Mouse (Mus musculus) forebrain, embryonic 10.5 days (tissue): ENCODE data around the gene Ccdc78. TPM values are rescaled to one million over a fixed set of nuclear protein-coding genes. Genes with fewer than 3 reads are reported as not detected.

Source experiments
- DNase-seq: peaks from one replicate; pipeline ENCODE4 v3.0.0-alpha.2; 2017; ENCODE audit warnings: low spot score; ENCODE audit errors: extremely low spot score
- H3K27ac ChIP-seq: fragments of 300-500 bp; sonication (generic); 2 replicates; pipeline ENCODE4 v1.5.1; 2016; ENCODE audit warnings: mild to moderate bottlenecking
- H3K27me3 ChIP-seq: fragments of 300-500 bp; sonication (generic); 2 replicates; pipeline ENCODE4 v1.6.1; 2016; ENCODE audit warnings: mild to moderate bottlenecking; ENCODE audit not compliant: poor library complexity, severe bottlenecking
- H3K36me3 ChIP-seq: fragments of 300-500 bp; sonication (generic); replicated peaks from 2 replicates; pipeline ENCODE4 v1.6.1; 2016; ENCODE audit warnings: mild to moderate bottlenecking, moderate library complexity
- H3K4me1 ChIP-seq: fragments of 300-500 bp; sonication (generic); 2 replicates; pipeline ENCODE4 v1.6.1; 2016
- H3K4me3 ChIP-seq: fragments of 300-500 bp; sonication (generic); 2 replicates; pipeline ENCODE4 v1.5.1; 2016; ENCODE audit warnings: mild to moderate bottlenecking, moderate library complexity
- H3K9me3 ChIP-seq: fragments of 300-500 bp; sonication (generic); 2 replicates; pipeline ENCODE4 v1.6.1; 2016; ENCODE audit warnings: mild to moderate bottlenecking, moderate library complexity
- WGBS: fragments of 180-500 bp; shearing (Covaris S2); methylation state at CpG from one replicate; pipeline ENCODE4 v1.1.7; 2016; 5-methylcytosine and 5-hydroxymethylcytosine counted together
- polyA plus RNA-seq: library from polyadenylated mRNA; unstranded; fragments of >200 nt; fragmentation: Nextera tagmentation; extraction: Ambion mirVana; gene quantifications from 2 replicates; pipeline ENCODE4 v1.2.1, GENCODE M21; 2016

Ccdc78 gene
- polyA plus RNA-seq, 1 experiment from 2014 or later = 1.4 TPM

- Histone ChIP-seq H3K4me1 (peaks cover 26% of the 10 kb centered on the region; the same call in 1 of the 2 replicates), H3K27ac (no peak overlapping the region), H3K27me3 (0 out of 2 replicates have a peak, but pooled peaks cover 7% of the 10 kb centered on the region), H3K36me3 (no peaks in the 10 kb centered on the region), H3K9me3 (no peaks in the 10 kb centered on the region), H3K4me3 (no peak overlapping the region)
- 77% methylated on average over 3 of the region's 3 CpGs for WGBS
- DNase-seq = no peak
Measured at GRCm38 (mm10) chr17:25757691-25758090, 28.7 kb upstream of the Ccdc78 start.

GRCm38 (mm10) chr17:25760148-25760547 lies 26.2 kb upstream of the Ccdc78 start:
- Histone ChIP-seq H3K27ac (no peak overlapping the region), H3K9me3 (no peaks in the 10 kb centered on the region), H3K36me3 (no peaks in the 10 kb centered on the region), H3K4me1 (peaks cover 21% of the 10 kb centered on the region; the same call in 1 of the 2 replicates), H3K27me3 (0 out of 2 replicates have a peak, but pooled peaks cover 3% of the 10 kb centered on the region), H3K4me3 (no peak overlapping the region)
- 82% methylated on average over 8 of the region's 8 CpGs for WGBS
- no peak for DNase-seq

- no peak for DNase-seq
- H3K4me3 ChIP-seq = no peak overlapping the region
- no peaks in the 10 kb centered on the region for H3K36me3 ChIP-seq
- H3K27me3 ChIP-seq = peaks cover 5% of the 10 kb centered on the region; the same call in 1 of the 2 replicates
- WGBS = 64% methylated on average over 4 of the region's 4 CpGs
- H3K27ac ChIP-seq = no peak overlapping the region
- peaks cover 16% of the 10 kb centered on the region for H3K4me1 ChIP-seq
- H3K9me3 ChIP-seq = no peaks in the 10 kb centered on the region
Measured at GRCm38 (mm10) chr17:25761561-25761970, 24.8 kb upstream of the Ccdc78 start.

GRCm38 (mm10) chr17:25762591-25762990 lies 23.8 kb upstream of the Ccdc78 start:
- no peak overlapping the region for H3K4me3 ChIP-seq
- WGBS = 53% methylated on average over 3 of the region's 3 CpGs
- H3K9me3 ChIP-seq = no peaks in the 10 kb centered on the region
- peaks cover 15% of the 10 kb centered on the region; the same call in 1 of the 2 replicates for H3K27me3 ChIP-seq
- DNase-seq = no peak
- no peak overlapping the region for H3K27ac ChIP-seq
- no peaks in the 10 kb centered on the region for H3K36me3 ChIP-seq
- H3K4me1 ChIP-seq = peaks cover 16% of the 10 kb centered on the region

DNA sequence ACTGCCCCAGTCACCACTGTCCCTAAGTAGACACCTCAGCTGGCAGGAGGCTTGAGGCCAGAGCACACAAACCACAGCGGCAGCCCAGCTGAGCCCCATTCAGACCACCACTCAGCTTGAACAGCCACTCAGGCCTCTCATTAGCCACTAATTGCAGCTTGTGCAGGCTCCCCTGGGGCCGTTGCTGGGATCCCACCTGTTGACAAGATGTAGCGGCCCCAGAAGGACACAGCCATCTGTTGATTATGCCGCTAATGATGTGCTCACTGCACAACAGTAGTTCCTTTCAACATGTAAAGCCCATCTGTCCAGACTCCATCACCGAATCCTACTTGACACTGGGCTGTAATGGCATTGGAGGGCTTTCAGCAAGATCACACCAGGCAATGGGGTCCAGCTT lies 20.5 kb upstream of the Ccdc78 start:
- Histone ChIP-seq H3K9me3 (no peaks in the 10 kb centered on the region), H3K4me1 (peaks cover 16% of the 10 kb centered on the region), H3K27ac (no peak overlapping the region), H3K36me3 (no peaks in the 10 kb centered on the region), H3K4me3 (no peak overlapping the region), H3K27me3 (peaks cover 36% of the 10 kb centered on the region)
- 53% methylated on average over 5 of the region's 5 CpGs for WGBS
- DNase-seq = peak; percentile 46

- WGBS = 60% methylated on average over 9 of the region's 9 CpGs
- peaks cover 36% of the 10 kb centered on the region for H3K27me3 ChIP-seq
- no peak overlapping the region for H3K4me3 ChIP-seq
- no peak overlapping the region for H3K27ac ChIP-seq
- no peaks in the 10 kb centered on the region for H3K36me3 ChIP-seq
- DNase-seq = no peak
- H3K4me1 ChIP-seq = peaks cover 14% of the 10 kb centered on the region
- H3K9me3 ChIP-seq = no peaks in the 10 kb centered on the region
Measured at GRCm38 (mm10) chr17:25769331-25769730, 17.0 kb upstream of the Ccdc78 start.

DNA sequence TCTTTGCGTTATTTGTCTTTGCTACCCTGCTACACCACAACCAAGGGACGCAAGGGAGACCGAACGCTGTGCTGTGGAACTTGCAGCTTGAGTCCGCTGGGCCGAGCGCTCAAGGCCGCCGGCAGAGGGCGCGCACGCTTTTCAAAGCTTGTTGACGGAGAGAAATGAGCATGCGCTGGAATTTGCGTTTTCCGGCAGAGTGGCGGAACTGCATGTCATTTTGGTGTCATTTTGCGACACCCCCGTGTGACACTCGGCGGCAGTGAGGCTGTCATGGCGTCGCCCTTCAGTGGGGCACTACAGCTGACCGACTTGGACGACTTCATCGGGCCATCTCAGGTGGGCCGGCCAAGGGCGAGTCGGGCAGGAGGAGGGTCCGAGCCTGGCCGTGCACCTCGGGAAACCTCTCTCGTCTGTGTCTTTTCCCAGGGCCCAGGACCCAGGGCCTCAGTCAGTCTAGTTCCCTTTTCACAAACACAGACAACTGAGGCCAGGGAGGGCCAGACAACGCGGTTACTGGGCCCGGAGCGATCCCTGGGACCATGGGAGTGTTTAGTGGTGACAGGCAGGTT lies 12.7 kb upstream of the Ccdc78 start, which contains the start of gene Narfl:
TSS of gene Narfl (plus strand) at position 228 of the 572 bp plus-strand sequence.
- peak within 1 kb of the TSS; percentile 64 for H3K4me3 ChIP-seq
- DNase-seq = peak; percentile 98
- H3K4me1 ChIP-seq = peaks cover 19% of the 10 kb centered on the region
- no peaks in the 10 kb centered on the region for H3K9me3 ChIP-seq
- peaks cover 20% of the 10 kb centered on the region for H3K36me3 ChIP-seq
- under 1% methylated on average over 37 of the region's 37 CpGs for WGBS
- peak within 1 kb of the TSS; percentile 75 for H3K27ac ChIP-seq
- peaks cover 13% of the 10 kb centered on the region for H3K27me3 ChIP-seq

GRCm38 (mm10) chr17:25775318-25776062 lies 10.9 kb upstream of the Ccdc78 start:
- no peak overlapping the region for H3K4me3 ChIP-seq
- DNase-seq = no peak
- WGBS = 82% methylated on average over 10 of the region's 10 CpGs

GRCm38 (mm10) chr17:25777948-25778347 lies 8.4 kb upstream of the Ccdc78 start:
- Histone ChIP-seq H3K9me3 (no peaks in the 10 kb centered on the region), H3K36me3 (peaks cover 60% of the 10 kb centered on the region), H3K4me3 (peak overlapping the region; percentile 2; the same call in 1 of the 2 replicates), H3K27ac (no peak overlapping the region), H3K4me1 (peaks cover 25% of the 10 kb centered on the region), H3K27me3 (no peaks in the 10 kb centered on the region)
- DNase-seq = no peak
- WGBS = 95% methylated on average over 5 of the region's 5 CpGs

More at GRCm38 (mm10) chr17:25775318-25776062, 10.9 kb upstream of the Ccdc78 start:
- H3K36me3 ChIP-seq = peaks cover 36% of the 10 kb centered on the region
- H3K4me1 ChIP-seq = peaks cover 19% of the 10 kb centered on the region
- no peaks in the 10 kb centered on the region for H3K27me3 ChIP-seq
- no peak overlapping the region for H3K27ac ChIP-seq
- H3K9me3 ChIP-seq = no peaks in the 10 kb centered on the region

GRCm38 (mm10) chr17:25781339-25781738 lies 5.0 kb upstream of the Ccdc78 start:
- Histone ChIP-seq H3K9me3 (no peaks in the 10 kb centered on the region), H3K4me1 (peaks cover 41% of the 10 kb centered on the region), H3K36me3 (peaks cover 70% of the 10 kb centered on the region), H3K27me3 (no peaks in the 10 kb centered on the region), H3K4me3 (no peak overlapping the region), H3K27ac (no peak overlapping the region)
- 81% methylated on average over 6 of the region's 6 CpGs for WGBS
- DNase-seq = no peak

- 0 out of 2 replicates have a peak overlapping the region, but pooled peaks have one; percentile 11 for H3K27ac ChIP-seq
- peak overlapping the region; percentile 60; the same call in 1 of the 2 replicates for H3K4me3 ChIP-seq
- H3K9me3 ChIP-seq = no peaks in the 10 kb centered on the region
- H3K4me1 ChIP-seq = peaks cover 41% of the 10 kb centered on the region
- H3K27me3 ChIP-seq = no peaks in the 10 kb centered on the region
- peaks cover 75% of the 10 kb centered on the region for H3K36me3 ChIP-seq
- WGBS = 89% methylated on average over 7 of the region's 7 CpGs
- DNase-seq = no peak
Measured at GRCm38 (mm10) chr17:25783086-25783485, 3.3 kb upstream of the Ccdc78 start.

- DNase-seq = no peak
- Histone ChIP-seq H3K4me3 (peak overlapping the region; percentile 60), H3K27ac (peak overlapping the region; percentile 92), H3K36me3 (peaks cover 75% of the 10 kb centered on the region), H3K9me3 (no peaks in the 10 kb centered on the region), H3K27me3 (no peaks in the 10 kb centered on the region), H3K4me1 (peaks cover 38% of the 10 kb centered on the region)
- 86% methylated on average over 15 of the region's 15 CpGs for WGBS
Measured at GRCm38 (mm10) chr17:25783861-25784574, 2.4 kb upstream of the Ccdc78 start.
